Mouse (Mus musculus): ENCODE results near the gene Vmn1r67.
A peak's percentile ranks its signal among the peaks of the same experiment; 100 is the strongest.

The Vmn1r67 gene

DNA sequence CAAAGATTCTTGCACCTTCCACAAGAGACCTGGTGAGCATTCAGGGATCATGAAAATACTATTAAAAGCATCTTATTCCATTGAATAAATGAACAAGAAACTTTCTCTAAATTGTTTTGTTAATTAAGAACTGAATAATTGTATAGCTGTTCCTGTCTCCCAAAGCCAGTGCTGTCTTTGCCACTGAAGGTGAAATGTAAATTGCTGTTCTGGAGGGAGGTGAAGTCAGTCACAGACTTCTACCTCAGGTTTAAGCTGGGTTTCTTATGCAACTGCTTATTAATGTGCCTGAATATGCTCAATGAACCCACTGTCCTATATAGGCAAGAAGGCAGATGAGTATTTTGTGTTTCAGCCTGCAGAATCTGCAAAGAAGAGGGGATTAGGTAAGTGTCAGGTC, at the start of gene Vmn1r67:
Gene Vmn1r67 (plus strand): TSS at position 301 of the 400 bp plus-strand sequence.
- no peak for DNase-seq (ENCODE audit: low spot score)

GRCm38 (mm10) chr7:10458166-10458565, 15.0 kb downstream of the Vmn1r67 start:
- peak; percentile 2 for DNase-seq (ENCODE audit: low spot score)

- DNase-seq (ENCODE audit: low spot score), result no peak
Measured at GRCm38 (mm10) chr7:10479813-10480212, 36.7 kb downstream of the Vmn1r67 start.

GRCm38 (mm10) chr7:10480588-10481233, 37.6 kb downstream of the Vmn1r67 start:
- peak; percentile 15 for DNase-seq (ENCODE audit: low spot score)

DNA sequence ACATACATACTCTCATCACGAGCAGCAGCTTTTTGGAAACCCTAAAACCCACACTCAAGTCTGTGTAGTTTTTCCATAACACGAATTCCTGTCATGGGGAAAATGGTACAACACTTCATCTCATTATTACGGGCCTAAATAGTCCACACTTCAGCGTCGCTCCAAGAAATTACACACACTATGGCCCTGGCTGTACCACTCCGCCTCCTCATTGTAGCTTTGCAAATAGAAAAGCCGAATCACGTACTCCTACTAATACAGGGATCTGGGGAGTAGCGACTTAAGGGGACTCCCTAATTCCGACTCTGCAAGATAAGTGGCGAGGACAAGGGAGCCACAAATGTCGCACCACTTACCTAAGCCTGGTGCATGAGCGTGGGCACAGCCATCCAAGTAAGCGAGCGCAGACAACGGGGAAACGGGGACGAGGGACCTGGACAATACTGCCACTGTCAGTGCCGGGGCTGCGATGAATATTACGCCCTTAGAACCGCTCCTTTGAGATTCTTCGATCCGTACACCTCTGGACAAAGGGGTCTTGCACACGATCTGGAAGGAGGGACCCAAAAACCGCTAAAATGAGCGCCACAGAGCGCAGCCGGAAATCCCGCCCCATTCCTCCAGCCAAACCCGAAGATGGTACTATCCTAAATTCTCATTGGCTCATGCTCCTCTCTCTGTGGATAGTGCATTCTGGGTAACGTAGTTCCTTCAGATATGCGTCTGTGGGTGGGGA, 51.8 kb downstream of the Vmn1r67 start, which contains the start of gene Zik1:
Gene Zik1 (minus strand): TSS at position 609 of the 736 bp plus-strand sequence.
- peak; percentile 70 for DNase-seq (ENCODE audit: low spot score)

DNA sequence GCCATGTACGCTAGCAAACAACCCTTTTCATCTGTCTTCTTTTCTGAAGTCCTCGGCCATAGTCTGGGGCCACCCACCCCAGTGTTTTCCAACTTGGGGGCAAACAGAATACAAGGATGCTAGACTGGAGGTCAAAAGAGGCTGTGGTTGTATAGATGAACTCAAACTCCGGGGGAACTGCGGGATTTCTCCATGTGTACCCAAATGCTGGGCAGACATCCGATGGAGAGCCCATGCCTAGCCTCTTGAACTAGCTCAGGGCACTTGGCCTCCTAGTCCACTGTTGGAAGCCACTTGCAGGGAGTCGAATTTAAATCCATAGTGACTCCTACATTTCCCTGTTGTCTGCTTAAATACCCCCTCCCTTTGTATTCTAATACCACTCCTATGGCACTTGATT, 52.4 kb downstream of the Vmn1r67 start:
- no peak for DNase-seq (ENCODE audit: low spot score)
